Mouse (Mus musculus) spleen, postnatal 10 days (tissue): ENCODE data around the gene Pml.

Source experiments
- DNase-seq, 2 experiments: peaks; one replicate each; pipeline ENCODE4 v3.0.0; 2021 to 2022; ENCODE audit warnings: low spot score in 2 of 2

Gene Pml

DNA sequence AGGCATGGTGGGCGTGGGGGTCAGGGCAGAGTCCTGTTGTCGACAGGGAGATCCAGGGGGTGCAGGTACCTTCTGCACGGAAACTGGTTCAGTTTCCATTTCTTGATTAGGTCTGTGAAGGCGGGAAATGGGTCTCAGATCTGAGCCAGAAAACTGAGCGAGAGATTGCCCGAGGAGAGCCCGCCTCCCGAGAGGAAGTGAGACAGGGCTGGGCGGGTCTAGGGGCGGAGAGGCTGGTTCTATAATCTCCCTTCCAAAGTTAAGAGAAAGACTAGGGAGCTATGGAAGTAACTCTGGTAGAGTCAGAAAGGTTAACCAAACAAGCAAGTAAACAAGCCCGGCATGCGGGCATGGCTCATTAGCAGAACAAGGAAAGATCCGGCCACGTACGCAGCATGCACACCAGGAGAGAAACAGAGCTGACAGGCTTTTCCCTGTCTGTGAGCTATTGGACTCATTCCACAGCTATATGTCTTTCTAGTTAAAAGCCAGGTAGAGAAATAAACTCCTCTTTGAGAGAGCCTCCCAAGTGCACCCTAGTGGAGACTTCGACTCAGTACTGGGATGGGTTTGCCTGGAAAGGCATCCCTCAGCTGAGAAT lies at the start of gene Pml:
Gene Pml, minus strand, starts transcription at position 195 of the 601 bp plus-strand sequence.
- DNase-seq: peak; percentile 80 to 86

DNA sequence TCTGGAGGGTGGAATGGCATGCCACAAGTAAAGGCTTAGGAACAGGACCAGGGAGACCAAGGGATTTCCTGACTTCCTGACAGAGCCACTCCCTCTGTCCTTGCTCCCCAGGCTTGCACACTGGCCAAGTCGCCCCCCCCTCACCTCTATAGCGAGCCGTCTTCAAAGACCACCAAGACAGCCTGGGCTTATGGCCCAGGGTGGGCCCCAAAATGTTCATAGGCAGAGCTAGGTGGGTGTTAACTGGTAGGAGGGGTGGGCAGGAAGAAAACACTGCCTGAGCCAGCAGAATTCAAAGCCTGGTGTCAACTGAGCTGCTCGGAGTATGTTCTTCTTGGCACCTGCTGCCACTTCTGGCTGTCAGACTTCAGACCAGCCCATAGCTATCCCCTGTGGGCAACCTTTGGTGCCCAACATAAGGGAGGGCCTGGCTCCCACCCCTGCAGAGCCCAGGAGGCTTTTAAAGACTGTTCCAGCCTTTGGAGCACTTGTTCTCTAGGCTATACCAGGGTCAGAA lies 48.4 kb upstream of the Pml start:
- DNase-seq: no peak

DNA sequence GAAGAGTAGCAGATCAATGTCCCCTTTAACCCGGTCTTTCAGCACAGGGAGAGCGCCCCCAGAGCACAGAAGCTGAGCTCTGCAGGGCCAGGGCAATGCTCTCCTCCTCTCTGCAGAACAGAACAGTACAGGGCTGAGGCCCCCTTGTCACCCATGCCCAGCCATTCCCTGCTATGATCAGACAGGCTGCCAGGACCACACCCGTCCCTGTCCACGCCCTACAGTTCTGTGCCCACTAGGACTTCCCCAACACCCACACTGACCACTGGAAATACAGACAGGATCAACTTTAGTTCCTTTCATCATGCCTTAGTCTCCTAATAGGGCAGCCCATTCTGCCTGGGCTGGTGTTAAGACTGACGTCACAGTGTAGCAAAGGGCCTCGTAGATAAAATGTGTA lies 47.5 kb upstream of the Pml start:
- DNase-seq: no peak

DNA sequence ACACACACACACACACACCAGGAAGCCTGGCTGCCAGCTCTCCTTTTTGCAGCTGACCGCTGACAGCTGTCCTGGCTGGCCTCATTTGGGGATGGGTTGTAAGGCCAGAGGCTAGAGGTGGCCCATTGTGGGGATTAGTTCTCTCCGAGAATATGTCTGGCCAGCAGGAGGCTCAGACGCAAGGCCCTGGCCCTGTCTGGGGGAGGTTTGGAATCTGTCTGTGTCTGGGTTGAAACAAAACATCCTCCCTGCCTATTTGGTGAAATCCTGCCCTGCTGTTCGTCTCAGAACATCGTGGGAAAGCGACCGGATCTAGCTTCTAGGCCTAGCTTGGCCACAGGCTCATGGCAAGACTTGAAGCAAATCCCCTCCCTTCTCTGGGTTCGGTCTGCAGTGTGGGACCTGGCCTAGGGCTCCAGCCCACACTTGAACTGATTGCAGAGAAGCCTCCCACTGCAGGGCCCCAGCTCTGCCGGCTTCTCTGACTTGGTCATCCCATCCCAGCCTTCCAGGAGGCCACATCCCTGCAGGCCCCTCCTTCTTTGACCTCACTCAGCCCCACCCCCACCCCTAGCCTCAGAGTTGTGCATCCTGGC lies 46.3 kb upstream of the Pml start:
- peak in 1 of 2 experiments; percentile 20 for DNase-seq

DNA sequence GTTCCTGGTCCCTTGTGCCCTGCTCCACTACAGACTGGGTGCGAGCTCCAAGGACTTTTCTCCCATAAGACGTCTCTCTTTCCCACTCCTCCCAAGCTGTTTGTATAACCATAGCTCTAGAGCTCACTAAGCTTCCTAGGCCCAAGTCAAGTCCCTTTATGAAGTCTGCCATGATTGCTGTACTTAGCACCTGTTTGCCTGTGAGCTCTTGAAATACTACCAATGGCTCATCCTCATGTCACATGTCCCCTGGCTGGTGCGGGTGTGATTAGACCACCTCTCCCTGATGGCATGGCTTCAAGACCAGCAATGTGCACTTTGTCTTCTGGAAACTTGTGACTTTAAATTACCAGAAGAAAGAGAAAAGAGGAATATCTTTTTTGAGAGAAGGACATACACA lies 45.8 kb upstream of the Pml start:
- DNase-seq: no peak

DNA sequence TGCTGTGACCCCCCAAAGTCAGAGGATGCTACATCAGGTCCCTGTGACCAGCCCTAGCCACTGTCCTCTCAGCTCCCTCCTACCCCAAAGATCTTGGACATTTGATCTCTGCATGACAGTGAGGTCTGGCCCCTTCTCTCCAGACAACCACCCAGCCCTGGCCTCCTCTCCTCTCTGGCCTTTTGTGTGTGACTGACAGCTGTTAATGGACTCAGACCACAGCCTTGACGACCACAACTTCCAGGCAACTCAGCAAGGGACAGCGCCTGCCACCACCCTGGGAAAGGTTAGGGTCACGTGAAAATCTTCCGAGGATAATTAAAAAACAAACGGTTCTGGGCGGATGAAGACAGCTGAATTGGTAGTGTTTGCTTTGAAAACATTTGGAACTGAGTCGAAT lies 44.9 kb upstream of the Pml start:
- DNase-seq: no peak

DNA sequence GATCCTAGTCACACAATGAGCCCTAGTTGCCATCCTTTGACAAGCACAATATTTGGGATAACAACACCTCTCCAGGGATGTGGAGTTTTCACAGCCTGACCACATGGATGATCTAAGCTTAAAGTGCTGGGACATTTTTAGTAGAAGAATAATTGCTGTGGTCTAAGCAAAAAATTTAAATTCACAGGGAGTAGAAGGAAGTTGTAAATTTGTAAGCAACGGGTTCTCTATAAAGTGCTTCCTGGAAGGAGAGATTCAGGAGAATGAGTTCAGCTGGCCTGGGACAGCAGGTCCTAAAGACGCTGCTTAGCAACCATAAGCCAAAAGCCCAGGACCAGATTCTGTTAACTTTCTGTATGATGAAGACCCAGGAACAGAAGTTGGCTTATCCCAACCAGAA lies 40.3 kb upstream of the Pml start:
- DNase-seq: no peak

DNA sequence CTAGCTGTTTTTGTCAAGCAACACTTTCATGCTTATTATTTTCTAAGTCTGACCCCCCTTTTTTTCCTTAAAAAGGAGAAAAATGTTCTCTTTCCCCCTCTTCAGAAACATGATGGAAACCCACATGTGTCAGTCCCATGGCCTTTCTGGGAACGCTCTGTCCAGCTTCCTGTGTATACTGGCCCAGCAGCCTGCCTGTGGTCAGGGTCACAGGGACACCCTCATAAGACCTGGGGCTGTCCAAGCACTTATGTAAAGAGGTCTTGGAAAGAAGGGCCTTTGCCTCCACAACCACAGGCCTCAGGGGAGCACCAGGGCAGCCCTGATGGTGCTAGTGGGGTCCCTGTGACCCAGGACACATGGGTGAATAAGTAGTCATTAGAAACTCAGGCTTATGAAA lies 39.5 kb upstream of the Pml start:
- DNase-seq: no peak

DNA sequence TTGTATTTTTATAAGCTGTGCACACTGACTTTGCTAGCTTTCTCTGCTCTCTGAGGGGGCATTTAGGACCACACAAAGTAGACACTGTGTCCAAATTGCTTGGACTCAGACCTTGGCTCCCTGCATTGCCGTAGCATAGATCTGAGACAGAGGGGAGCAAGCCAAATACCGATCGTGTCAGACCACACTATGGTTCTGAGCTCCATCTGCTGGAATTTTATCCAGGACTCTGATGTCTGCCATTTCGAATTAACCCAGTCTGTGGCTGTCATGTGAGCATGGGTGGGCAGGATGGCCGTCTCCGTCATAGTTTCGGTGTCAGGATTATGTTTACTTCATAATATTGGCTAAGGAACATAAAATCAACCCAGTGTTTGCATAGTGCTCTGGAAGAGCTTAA lies 33.8 kb upstream of the Pml start:
- DNase-seq: no peak

DNA sequence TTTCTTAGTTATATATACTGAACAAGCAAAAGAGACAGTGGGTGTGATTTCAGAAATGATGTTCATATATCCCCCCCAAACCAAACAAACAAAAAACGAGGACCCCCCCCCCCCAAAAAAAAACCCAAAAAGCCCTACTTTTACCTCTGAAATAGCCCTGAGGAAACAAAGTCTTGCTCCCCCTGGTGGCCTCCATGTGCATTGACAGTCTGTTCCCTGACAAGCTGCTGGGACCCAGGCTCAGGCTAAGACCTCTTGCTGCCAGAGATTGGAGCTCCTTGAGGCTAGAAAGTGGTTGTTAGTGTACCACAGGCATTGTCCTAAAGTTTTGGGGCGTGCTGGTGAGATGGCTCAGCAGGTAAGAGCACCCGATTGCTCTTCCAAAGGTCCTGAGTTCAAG lies 32.0 kb upstream of the Pml start:
- DNase-seq: peak; percentile 54 to 76

DNA sequence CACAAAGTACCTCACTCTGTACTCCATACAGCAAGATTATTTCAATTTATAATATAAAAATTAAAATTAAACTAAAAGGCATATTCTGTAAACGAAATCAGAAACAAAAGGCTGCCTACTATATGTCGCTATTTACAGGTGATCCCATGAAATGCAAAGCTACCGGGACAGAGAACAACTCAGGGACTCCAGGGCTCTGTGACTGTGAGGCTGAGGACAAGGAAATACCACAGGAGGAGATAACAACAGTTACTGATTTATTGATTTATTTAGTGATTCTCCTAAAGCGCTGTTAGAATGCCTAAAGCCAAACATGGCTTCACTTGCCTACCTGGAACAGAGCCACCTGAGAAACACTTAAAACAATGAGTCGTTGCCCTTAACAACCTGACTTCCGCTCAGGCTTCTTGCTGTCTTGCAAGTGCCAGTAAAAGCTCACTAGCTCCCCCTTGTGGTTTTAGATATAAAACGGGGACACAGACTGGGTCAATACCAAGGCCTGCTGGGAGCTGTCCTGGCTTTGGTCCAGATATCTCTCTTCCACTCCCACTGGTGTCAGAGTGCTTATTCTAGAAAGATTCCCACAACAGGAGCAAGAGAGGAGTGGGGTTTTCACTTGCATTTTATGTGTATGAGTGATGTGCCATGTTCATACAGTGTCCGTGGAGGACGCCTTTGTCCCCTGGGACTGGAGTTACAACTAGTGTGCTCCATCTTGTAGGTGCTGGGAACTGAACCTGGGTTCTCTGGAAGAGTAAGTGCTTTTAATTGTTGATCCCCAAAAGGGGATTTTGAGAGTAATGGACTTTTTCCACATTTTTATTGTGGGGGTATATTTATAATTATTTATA lies 30.9 kb upstream of the Pml start:
- DNase-seq: peak; percentile 45 to 66

DNA sequence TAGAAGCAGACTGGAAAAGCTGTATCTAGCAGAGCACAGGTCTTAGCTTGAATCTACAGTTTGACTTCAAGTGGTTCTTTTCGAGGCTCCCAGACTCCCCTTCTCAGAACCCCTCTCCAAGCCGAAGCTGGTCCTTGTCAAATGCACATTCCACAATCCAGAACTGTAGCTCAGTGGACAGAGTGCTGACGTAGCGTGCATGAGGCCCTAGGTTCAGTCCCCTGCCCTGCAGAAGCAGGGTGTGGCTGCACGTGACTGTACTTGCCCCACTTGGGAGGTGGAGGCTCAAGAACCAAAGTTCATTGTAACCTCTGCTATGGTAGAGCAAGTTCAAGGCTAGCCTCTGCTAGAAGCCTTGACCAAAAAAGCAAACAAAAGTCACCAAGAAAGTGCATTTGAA lies 30.2 kb upstream of the Pml start:
- no peak for DNase-seq

DNA sequence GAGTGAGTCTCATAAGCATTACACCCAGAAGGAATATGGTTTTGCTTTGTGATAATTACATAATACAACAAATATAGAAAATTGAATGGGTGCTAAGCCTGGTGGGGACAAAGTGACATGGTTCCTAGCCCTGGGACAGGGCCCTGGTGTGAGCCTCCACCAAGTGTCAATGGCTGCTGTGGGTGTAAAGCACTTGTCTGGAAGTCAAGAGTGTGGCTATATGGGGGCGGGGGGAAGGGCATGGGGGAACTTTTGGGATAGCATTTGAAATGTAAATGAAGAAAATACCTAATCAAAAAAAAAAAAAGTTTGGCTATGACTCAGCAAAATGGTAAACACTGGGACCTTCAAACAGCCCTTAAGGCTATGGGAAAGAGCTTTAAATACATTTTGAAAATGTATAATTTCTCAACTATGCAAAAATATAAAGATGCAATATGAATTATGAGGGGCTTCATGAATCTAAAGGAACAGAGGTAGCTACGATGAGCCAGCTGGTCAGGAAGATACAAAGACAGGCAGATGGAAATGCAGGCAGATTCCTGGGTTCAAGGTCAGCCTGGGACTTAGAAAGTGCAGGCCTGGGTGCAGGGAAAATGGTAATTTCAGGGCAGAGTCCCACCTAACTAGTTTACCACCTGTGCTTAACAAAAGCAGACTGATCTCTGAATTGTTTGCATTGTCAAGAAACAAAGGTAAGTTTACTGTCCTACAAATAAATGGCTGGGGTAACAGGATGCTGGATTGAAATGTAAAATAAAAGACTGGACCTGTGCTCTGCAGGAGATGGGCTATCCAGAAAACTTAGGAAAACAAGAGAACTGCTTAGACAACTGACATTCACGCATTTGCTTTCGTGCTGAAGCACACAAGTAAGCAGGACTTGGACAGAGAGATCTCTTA lies 29.5 kb upstream of the Pml start:
- no peak for DNase-seq

DNA sequence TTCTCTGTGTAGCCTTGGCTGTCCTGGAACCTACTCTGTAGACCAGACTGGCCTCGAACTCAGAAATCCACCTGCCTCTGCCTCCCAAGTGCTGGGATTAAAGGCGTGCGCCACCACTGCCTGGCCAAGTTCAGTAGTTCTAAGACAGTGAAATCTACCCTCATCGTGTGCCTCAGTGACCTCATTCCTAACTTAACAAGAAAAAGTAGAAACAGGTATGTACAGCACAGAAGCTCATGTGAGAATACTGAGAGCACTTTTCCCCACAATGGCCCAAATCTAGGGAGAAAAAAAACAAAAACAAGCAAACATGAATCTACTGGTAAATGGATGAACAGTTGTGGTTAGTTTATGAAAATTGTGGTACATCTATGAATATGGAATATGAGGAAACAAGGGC lies 28.7 kb upstream of the Pml start:
- no peak for DNase-seq

DNA sequence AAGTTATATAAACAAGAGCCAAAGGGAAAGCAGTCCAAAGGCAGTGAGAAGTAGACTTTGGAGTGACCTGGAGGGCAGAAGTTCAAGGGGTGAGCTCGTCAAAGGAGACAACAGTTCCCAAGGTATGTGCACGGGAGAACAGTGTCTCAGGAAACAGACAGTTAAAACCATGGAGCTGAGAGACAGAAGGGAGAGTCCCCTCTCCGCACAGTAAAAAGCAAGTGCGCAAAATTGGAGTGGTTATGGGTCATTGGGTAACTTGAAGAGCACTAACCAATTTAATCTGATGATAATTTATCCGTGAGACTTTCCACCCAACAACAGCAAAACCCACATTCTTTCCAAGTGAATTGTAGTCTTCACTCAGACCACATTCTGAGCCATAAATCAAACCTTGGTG lies 26.8 kb upstream of the Pml start:
- no peak for DNase-seq

DNA sequence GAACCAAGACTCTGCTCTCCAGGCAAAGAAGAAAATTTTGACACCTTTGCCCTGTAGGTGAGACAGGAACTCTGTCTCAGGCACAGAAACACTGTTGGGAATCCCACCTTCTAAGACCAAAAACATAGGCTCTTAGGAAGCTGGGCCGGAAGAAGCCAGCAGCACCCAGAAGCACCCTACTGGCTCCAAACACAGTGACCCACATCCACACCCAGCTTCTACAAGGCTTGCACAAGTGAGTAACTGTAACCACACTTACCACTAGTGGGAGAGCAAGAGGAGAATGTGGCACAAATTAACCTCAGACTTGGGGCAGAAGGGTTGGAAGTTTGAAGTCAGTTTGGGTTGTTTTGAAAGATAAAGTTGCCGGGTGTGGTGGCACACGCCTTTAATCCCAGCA lies 26.2 kb upstream of the Pml start:
- DNase-seq: no peak

DNA sequence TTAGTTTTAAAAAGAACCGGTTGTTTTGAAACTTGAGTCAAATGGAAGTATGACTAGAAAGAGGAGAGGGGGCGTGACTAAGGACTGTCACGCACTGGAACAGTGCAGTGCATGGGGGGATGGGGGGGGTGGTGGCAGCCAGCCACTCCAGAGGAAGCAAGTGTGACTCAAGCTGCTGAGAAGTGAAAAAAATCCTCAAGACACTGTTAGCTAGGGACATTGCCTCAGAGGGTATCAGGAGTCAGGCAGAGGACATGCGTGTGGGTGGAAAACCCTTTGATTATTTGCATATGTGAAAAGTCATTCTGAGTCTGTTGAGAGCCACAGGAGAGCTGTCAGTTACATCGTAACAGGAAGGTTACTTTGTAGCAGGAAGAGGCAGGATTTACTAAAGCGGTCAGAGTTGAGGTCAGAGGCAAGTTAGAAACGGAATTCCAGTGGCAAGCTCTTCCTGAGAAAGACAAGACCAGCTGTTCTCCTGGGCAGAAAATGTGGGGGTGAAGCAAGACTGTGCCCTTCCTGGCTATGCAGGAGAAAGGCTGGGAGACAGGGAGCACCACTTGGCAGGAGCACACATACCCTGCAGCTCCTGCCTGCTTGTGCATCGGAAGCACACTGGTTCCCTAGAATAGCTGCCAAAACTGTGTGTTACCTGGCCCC lies 25.7 kb upstream of the Pml start:
- DNase-seq: peak in 1 of 2 experiments; percentile 52

DNA sequence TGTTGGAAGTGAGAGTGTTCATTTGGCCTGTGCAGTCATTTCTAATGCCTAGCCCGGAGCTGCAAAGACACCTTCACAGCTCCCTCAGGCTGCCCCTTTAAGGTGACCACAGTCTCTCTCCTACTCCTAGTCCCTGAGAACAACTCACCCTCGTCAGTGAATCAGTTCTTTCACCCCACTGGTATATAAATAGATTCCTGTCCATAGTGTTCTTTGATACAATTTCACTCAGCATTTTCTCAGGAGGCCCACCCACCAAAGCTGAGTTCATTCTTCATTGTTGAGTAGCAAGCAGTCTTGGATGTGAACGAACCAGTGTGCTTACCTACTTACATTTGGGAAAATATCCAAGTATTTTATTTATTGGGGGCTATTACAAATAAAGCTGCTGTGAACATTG lies 25.0 kb upstream of the Pml start:
- DNase-seq: no peak

DNA sequence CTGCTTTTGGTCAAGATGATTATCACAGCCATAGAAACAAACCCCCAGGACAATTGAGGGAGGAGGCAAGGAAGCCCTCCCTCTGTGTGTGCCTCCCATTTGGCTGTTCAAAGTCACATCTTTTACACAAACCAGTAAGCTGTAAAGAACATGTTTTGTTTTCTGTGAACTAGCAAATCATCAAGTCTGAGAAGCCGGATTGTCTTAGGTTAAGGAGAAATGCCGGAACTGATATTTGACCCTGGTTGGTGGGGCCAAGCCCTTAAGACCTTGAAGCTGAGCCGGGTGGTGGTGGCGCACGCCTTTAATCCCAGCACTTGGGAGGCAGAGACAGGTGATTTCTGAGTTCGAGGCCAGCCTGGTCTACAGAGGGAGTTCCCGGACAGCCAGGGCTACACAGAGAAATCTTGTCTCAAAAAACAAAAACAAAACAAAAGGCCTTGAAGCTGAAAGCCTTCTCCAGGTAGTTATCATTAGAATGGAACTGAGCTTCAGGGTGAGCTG lies 24.6 kb upstream of the Pml start:
- no peak for DNase-seq

DNA sequence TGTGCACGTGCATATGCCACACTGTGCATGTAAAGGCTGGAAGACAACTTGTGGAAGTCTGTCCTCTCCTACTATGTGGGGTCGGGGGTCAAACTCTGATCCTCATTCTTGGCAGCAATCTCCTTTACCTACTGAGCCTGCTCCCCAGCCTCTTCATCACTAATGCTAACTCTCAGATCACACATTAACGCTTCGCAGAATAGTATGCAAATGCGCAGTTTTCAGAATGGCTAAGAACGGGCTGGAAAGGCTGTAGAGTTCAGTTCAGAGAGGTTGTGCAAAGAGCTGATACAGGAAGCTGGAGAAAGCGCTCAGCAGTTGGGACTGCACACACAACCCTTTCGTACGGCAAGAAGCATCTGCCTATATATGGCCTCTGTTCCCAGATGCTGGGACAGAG lies 23.3 kb upstream of the Pml start:
- DNase-seq: peak in 1 of 2 experiments; percentile 33

DNA sequence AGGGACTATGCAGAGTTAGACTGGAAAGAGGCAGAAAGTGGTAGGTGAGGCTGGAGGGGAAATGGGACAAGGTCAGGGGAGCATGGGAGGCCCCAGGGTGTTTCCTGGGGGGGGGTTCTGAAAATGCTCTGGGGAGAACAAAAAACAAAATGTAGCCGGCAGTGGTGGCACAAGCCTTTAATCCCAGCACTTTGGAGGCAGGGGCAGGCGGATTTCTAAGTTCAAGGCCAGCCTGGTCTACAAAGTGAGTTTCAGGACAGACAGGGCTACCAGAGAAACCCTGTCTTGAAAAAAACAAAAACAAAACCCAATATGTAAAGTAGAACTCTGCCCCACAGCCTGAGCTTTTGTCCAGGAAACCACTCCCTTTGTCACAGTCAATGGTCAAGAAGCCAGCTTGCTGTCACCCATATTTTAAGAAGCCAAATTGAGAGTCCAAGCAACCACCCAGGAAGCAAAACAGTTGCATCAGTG lies 22.5 kb upstream of the Pml start:
- DNase-seq: no peak
